Mouse (Mus musculus): ENCODE data around the gene Vstm4. TPM values are rescaled to one million over a fixed set of nuclear protein-coding genes. Genes with fewer than 3 reads are reported as not detected.
A peak's percentile ranks its signal among the peaks of the same experiment; 100 is the strongest.

Vstm4 gene
- polyA plus RNA-seq, 1 experiment from 2014 or later: 6.4 TPM

DNA sequence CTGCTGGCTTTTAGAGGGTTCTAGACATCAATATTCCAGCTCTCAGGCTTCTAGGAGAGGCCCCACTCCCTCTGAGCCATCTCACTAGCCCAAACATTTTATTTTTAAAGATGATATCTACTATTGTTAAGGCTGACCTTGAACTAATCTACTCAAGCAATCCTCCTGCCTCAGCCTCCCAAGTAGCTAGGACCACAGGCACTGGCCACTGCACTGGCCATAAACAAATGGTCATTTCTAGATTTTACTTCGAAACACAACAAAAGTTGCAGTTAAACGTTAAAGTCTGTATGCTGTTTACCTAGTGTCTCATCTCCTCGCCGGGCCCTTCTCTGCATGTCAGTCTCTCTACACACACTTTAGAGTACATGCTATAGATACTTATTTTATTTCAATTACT, 2.5 kb upstream of the Vstm4 start:
- no peak overlapping the region for H3K27ac ChIP-seq (ENCODE audit: low read length)
- ATAC-seq (ENCODE audit: low read depth): no peak
- no peaks in the 10 kb centered on the region for H3K9me3 ChIP-seq (replicated peaks; ENCODE audit: control insufficient read depth, low read length)
- no peaks in the 10 kb centered on the region for H3K36me3 ChIP-seq (ENCODE audit: control insufficient read depth, insufficient read depth)
- H3K9ac ChIP-seq (ENCODE audit: low read depth, low read length): no peak overlapping the region
- peaks cover 12% of the 10 kb centered on the region for H3K27me3 ChIP-seq (ENCODE audit: control insufficient read depth, insufficient read depth, low read depth, low read length)
- H3K4me2 ChIP-seq (ENCODE audit: low read depth, low read length): no peak overlapping the region
- no peaks in the 10 kb centered on the region for H3K4me1 ChIP-seq (ENCODE audit: control insufficient read depth, low read depth, low read length)
- 69% methylated on average over 4 of the region's 4 CpGs for WGBS (ENCODE audit: insufficient replicate concordance)
- no peak overlapping the region for H3K4me3 ChIP-seq (ENCODE audit: low read depth, low read length)

- H3K9ac ChIP-seq (ENCODE audit: low read depth, low read length): no peak overlapping the region
- no peak overlapping the region for H3K4me2 ChIP-seq (ENCODE audit: low read depth, low read length)
- H3K27ac ChIP-seq (ENCODE audit: low read length): no peak overlapping the region
- peaks cover 12% of the 10 kb centered on the region for H3K27me3 ChIP-seq (ENCODE audit: control insufficient read depth, insufficient read depth, low read depth, low read length)
- H3K4me1 ChIP-seq (ENCODE audit: control insufficient read depth, low read depth, low read length): no peaks in the 10 kb centered on the region
- H3K9me3 ChIP-seq (replicated peaks; ENCODE audit: control insufficient read depth, low read length): no peaks in the 10 kb centered on the region
- no peak for ATAC-seq (ENCODE audit: low read depth)
- H3K36me3 ChIP-seq (ENCODE audit: control insufficient read depth, insufficient read depth): no peaks in the 10 kb centered on the region
- no peak overlapping the region for H3K4me3 ChIP-seq (ENCODE audit: low read depth, low read length)
- WGBS (ENCODE audit: insufficient replicate concordance): 27% methylated on average over 5 of the region's 5 CpGs
Measured at GRCm38 (mm10) chr14:32856246-32856645, 310 bp upstream of the Vstm4 start.

DNA sequence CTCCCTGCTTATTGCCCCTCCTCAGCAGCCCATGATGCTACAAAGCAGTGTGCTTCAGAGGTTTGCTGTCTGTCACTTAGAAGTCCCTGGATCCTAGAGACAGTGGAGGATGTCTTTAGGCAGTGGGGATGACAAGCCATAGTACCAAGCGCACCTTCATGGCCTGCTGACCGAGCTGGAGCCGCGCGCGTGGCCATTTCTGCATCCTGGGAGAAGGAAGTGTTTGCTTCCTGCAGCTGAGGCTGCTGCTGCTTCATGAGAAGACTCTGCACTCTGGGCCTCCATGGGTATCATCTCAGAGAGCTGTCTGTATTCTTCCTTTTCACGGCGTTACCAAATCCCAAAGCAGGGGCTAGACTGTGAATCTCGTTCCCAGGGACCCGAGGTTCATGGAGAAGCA, 1.8 kb downstream of the Vstm4 start:
- ATAC-seq (ENCODE audit: low read depth): no peak
- H3K4me1 ChIP-seq (ENCODE audit: control insufficient read depth, low read depth, low read length): no peaks in the 10 kb centered on the region
- peaks cover 12% of the 10 kb centered on the region for H3K27me3 ChIP-seq (ENCODE audit: control insufficient read depth, insufficient read depth, low read depth, low read length)
- H3K4me3 ChIP-seq (ENCODE audit: low read depth, low read length): no peak overlapping the region
- H3K9ac ChIP-seq (ENCODE audit: low read depth, low read length): no peak overlapping the region
- no peaks in the 10 kb centered on the region for H3K36me3 ChIP-seq (ENCODE audit: control insufficient read depth, insufficient read depth)
- 64% methylated on average over 10 of the region's 10 CpGs for WGBS (ENCODE audit: insufficient replicate concordance)
- H3K4me2 ChIP-seq (ENCODE audit: low read depth, low read length): no peak overlapping the region
- H3K27ac ChIP-seq (ENCODE audit: low read length): no peak overlapping the region
- no peaks in the 10 kb centered on the region for H3K9me3 ChIP-seq (replicated peaks; ENCODE audit: control insufficient read depth, low read length)

GRCm38 (mm10) chr14:32858941-32859510, 2.5 kb downstream of the Vstm4 start:
- Histone ChIP-seq H3K9ac (ENCODE audit: low read depth, low read length) (no peak overlapping the region), H3K27me3 (ENCODE audit: control insufficient read depth, insufficient read depth, low read depth, low read length) (peaks cover 12% of the 10 kb centered on the region), H3K9me3 (replicated peaks; ENCODE audit: control insufficient read depth, low read length) (no peaks in the 10 kb centered on the region), H3K27ac (ENCODE audit: low read length) (no peak overlapping the region), H3K4me2 (ENCODE audit: low read depth, low read length) (no peak overlapping the region), H3K4me3 (ENCODE audit: low read depth, low read length) (no peak overlapping the region), H3K36me3 (ENCODE audit: control insufficient read depth, insufficient read depth) (no peaks in the 10 kb centered on the region), H3K4me1 (ENCODE audit: control insufficient read depth, low read depth, low read length) (no peaks in the 10 kb centered on the region)
- 39% methylated on average over 6 of the region's 6 CpGs for WGBS (ENCODE audit: insufficient replicate concordance)
- ATAC-seq (ENCODE audit: low read depth): no peak

DNA sequence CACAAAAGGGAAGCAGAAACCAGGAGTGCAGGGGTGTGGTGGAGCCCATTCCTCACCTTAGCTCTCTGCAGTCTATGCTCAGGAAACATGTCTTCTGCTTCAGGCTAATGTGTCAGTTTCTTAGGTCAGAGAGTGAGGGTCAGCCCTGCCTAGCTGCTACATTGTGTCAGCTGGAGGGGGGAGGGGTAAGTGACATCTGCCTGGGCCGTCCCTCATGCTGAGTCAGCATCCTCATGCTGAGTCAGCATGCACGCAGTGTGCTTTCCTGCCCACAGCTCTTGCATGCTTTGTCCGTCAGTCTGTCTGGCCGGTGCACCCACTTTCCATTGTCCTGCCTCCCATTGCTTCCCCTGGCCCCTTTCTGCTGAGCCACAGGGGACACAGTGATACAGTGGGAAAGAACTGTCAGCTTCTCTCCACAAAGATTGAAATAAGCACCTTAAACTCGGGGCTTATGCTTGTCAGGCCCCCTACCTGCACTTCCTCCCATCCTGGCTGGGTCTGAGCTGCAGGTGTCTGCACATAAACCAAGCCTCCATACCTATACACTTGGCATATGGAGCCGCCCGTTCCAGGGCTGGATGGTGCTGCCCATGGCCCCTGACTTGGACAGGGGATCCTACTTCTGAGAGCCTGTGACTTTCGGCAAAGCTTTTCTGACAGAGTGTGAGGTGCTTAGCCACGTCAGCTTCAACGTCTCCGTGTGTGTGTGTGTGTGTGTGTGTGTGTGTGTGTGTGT, 3.4 kb downstream of the Vstm4 start:
- ATAC-seq (ENCODE audit: low read depth): no peak

DNA sequence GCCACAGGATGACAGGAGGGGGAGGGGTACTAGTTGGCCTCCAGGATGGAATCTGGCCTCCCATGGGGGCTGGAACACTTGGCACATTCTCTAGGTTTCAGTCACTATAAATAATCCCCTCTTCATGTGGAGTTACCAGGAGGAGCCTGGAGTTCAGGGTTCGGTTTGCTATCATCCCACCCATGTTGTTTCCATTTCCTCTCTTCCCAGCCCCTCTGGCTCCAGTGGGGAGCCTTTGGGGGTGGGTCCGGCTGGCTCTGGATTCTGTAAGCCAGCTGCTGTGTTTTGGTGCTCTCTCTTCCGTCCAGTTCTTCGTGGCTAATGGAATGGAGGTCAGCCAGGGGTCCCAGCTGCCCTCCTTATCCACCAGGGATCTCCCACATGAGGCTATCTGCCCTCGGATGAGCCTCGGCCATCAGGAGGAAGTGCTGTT, 4.6 kb downstream of the Vstm4 start:
- no peak overlapping the region for H3K9ac ChIP-seq (ENCODE audit: low read depth, low read length)
- peaks cover 12% of the 10 kb centered on the region for H3K27me3 ChIP-seq (ENCODE audit: control insufficient read depth, insufficient read depth, low read depth, low read length)
- H3K4me1 ChIP-seq (ENCODE audit: control insufficient read depth, low read depth, low read length): no peaks in the 10 kb centered on the region
- H3K9me3 ChIP-seq (replicated peaks; ENCODE audit: control insufficient read depth, low read length): no peaks in the 10 kb centered on the region
- H3K4me3 ChIP-seq (ENCODE audit: low read depth, low read length): no peak overlapping the region
- 33% methylated on average over 6 of the region's 6 CpGs for WGBS (ENCODE audit: insufficient replicate concordance)
- ATAC-seq (ENCODE audit: low read depth): peak; percentile 37
- H3K27ac ChIP-seq (ENCODE audit: low read length): no peak overlapping the region
- no peaks in the 10 kb centered on the region for H3K36me3 ChIP-seq (ENCODE audit: control insufficient read depth, insufficient read depth)
- no peak overlapping the region for H3K4me2 ChIP-seq (ENCODE audit: low read depth, low read length)

More for the DNA sequence above, 3.4 kb downstream of the Vstm4 start:
- Histone ChIP-seq H3K36me3 (ENCODE audit: control insufficient read depth, insufficient read depth) (no peaks in the 10 kb centered on the region), H3K27ac (ENCODE audit: low read length) (no peak overlapping the region), H3K4me1 (ENCODE audit: control insufficient read depth, low read depth, low read length) (no peaks in the 10 kb centered on the region), H3K4me2 (ENCODE audit: low read depth, low read length) (no peak overlapping the region), H3K9ac (ENCODE audit: low read depth, low read length) (no peak overlapping the region), H3K4me3 (ENCODE audit: low read depth, low read length) (no peak overlapping the region), H3K9me3 (replicated peaks; ENCODE audit: control insufficient read depth, low read length) (no peaks in the 10 kb centered on the region), H3K27me3 (ENCODE audit: control insufficient read depth, insufficient read depth, low read depth, low read length) (peaks cover 12% of the 10 kb centered on the region)
- WGBS (ENCODE audit: insufficient replicate concordance): 38% methylated on average over 11 of the region's 11 CpGs

- no peak for ATAC-seq (ENCODE audit: low read depth)
- Histone ChIP-seq H3K9me3 (replicated peaks; ENCODE audit: control insufficient read depth, low read length) (no peaks in the 10 kb centered on the region), H3K4me3 (ENCODE audit: low read depth, low read length) (no peak overlapping the region), H3K27me3 (ENCODE audit: control insufficient read depth, insufficient read depth, low read depth, low read length) (peaks cover 10% of the 10 kb centered on the region), H3K4me1 (ENCODE audit: control insufficient read depth, low read depth, low read length) (no peaks in the 10 kb centered on the region), H3K27ac (ENCODE audit: low read length) (no peak overlapping the region), H3K36me3 (ENCODE audit: control insufficient read depth, insufficient read depth) (no peaks in the 10 kb centered on the region), H3K9ac (ENCODE audit: low read depth, low read length) (no peak overlapping the region), H3K4me2 (ENCODE audit: low read depth, low read length) (no peak overlapping the region)
- WGBS (ENCODE audit: insufficient replicate concordance): 40% methylated on average over 2 of the region's 2 CpGs
Measured at GRCm38 (mm10) chr14:32861656-32862055, 5.1 kb downstream of the Vstm4 start.

DNA sequence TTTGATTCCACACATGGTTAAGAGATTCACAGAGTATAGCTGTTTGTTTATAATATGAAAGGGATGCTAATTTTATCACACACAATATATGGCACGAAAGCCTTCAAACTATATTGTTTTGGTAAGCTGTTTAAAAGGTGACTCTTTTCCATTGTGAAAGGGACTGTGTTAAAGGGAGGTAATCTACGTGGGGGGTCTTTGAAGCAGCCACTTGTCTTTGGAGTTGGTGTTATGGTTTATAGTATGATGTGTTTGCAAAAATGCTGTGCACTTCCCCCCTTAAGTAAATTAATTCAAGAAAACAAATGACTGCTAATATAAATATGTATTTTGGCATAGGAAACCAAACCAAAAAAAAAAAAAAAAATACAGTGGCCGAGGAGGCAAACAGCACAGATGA, 8.8 kb downstream of the Vstm4 start:
- no peaks in the 10 kb centered on the region for H3K9me3 ChIP-seq (replicated peaks; ENCODE audit: control insufficient read depth, low read length)
- H3K4me3 ChIP-seq (ENCODE audit: low read depth, low read length): no peak overlapping the region
- no peak overlapping the region for H3K9ac ChIP-seq (ENCODE audit: low read depth, low read length)
- no peaks in the 10 kb centered on the region for H3K4me1 ChIP-seq (ENCODE audit: control insufficient read depth, low read depth, low read length)
- no peaks in the 10 kb centered on the region for H3K36me3 ChIP-seq (ENCODE audit: control insufficient read depth, insufficient read depth)
- H3K4me2 ChIP-seq (ENCODE audit: low read depth, low read length): no peak overlapping the region
- WGBS (ENCODE audit: insufficient replicate concordance): 51% methylated on average over 3 of the region's 3 CpGs
- H3K27me3 ChIP-seq (ENCODE audit: control insufficient read depth, insufficient read depth, low read depth, low read length): no peaks in the 10 kb centered on the region
- H3K27ac ChIP-seq (ENCODE audit: low read length): no peak overlapping the region
- no peak for ATAC-seq (ENCODE audit: low read depth)

GRCm38 (mm10) chr14:32871963-32872362, 15.4 kb downstream of the Vstm4 start:
- Histone ChIP-seq H3K36me3 (ENCODE audit: control insufficient read depth, insufficient read depth) (no peaks in the 10 kb centered on the region), H3K4me2 (ENCODE audit: low read depth, low read length) (no peak overlapping the region), H3K9ac (ENCODE audit: low read depth, low read length) (no peak overlapping the region), H3K9me3 (replicated peaks; ENCODE audit: control insufficient read depth, low read length) (no peaks in the 10 kb centered on the region), H3K4me3 (ENCODE audit: low read depth, low read length) (no peak overlapping the region), H3K27me3 (ENCODE audit: control insufficient read depth, insufficient read depth, low read depth, low read length) (no peaks in the 10 kb centered on the region), H3K27ac (ENCODE audit: low read length) (no peak overlapping the region), H3K4me1 (ENCODE audit: control insufficient read depth, low read depth, low read length) (no peaks in the 10 kb centered on the region)
- ATAC-seq (ENCODE audit: low read depth): no peak
- 60% methylated on average over 5 of the region's 5 CpGs for WGBS (ENCODE audit: insufficient replicate concordance)
